Mouse (Mus musculus): ENCODE results near the gene 4932438A13Rik. TPM values are rescaled to one million over a fixed set of nuclear protein-coding genes. Genes with fewer than 3 reads are reported as not detected.

Gene 4932438A13Rik
- 42.6 and 49.7 TPM in 2 replicates for total RNA-seq (2021)
- long read RNA-seq, experiment 1, partial matches to known transcripts, result 2 of 4 reads
- long read RNA-seq, experiment 1, other reads (novel, unspliced or antisense), result 2 of 4 reads
- long read RNA-seq, experiment 2, partial matches to known transcripts, result 4 of 5 reads
- long read RNA-seq, experiment 2, other reads (novel, unspliced or antisense), result 0 of 5 reads

- DNase-seq, result peak; percentile 99
Observed at GRCm38 (mm10) chr3:36862721-36863275, at the start of gene 4932438A13Rik. TSS of gene 4932438A13Rik (plus strand) at chr3:36863104.

- DNase-seq, result no peak
Observed at GRCm38 (mm10) chr3:36816633-36817032, 46.3 kb upstream of the 4932438A13Rik start.

GRCm38 (mm10) chr3:36819402-36819801 is 43.5 kb upstream of the 4932438A13Rik start:
- DNase-seq, result no peak

- no peak for DNase-seq
Observed at GRCm38 (mm10) chr3:36821037-36821436, 41.9 kb upstream of the 4932438A13Rik start.

- no peak for DNase-seq
Observed at GRCm38 (mm10) chr3:36825098-36825497, 37.8 kb upstream of the 4932438A13Rik start.

GRCm38 (mm10) chr3:36825554-36825953 is 37.4 kb upstream of the 4932438A13Rik start:
- no peak for DNase-seq

- DNase-seq, result no peak
Observed at GRCm38 (mm10) chr3:36827274-36828025, 35.5 kb upstream of the 4932438A13Rik start.

- DNase-seq, result no peak
Observed at GRCm38 (mm10) chr3:36830218-36830617, 32.7 kb upstream of the 4932438A13Rik start.

- DNase-seq, result no peak
Observed at GRCm38 (mm10) chr3:36834426-36834825, 28.5 kb upstream of the 4932438A13Rik start.

GRCm38 (mm10) chr3:36834832-36835231 is 28.1 kb upstream of the 4932438A13Rik start:
- no peak for DNase-seq

- peak; percentile 35 for DNase-seq
Observed at GRCm38 (mm10) chr3:36835525-36836203, 27.2 kb upstream of the 4932438A13Rik start.

GRCm38 (mm10) chr3:36836833-36837232 is 26.1 kb upstream of the 4932438A13Rik start:
- no peak for DNase-seq

GRCm38 (mm10) chr3:36840650-36841555 is 22.0 kb upstream of the 4932438A13Rik start:
- peak; percentile 79 for DNase-seq

GRCm38 (mm10) chr3:36853733-36854440 is 9.0 kb upstream of the 4932438A13Rik start:
- no peak for DNase-seq

- no peak for DNase-seq
Observed at GRCm38 (mm10) chr3:36861411-36862410, 1.2 kb upstream of the 4932438A13Rik start.

- DNase-seq, result no peak
Observed at GRCm38 (mm10) chr3:36863427-36863826, 523 bp downstream of the 4932438A13Rik start.

- no peak for DNase-seq
Observed at GRCm38 (mm10) chr3:36863881-36864280, 977 bp downstream of the 4932438A13Rik start.

- no peak for DNase-seq
Observed at GRCm38 (mm10) chr3:36864466-36864865, 1.6 kb downstream of the 4932438A13Rik start.

- no peak for DNase-seq
Observed at GRCm38 (mm10) chr3:36905372-36905771, 42.5 kb downstream of the 4932438A13Rik start.

GRCm38 (mm10) chr3:36917832-36918231 is 54.9 kb downstream of the 4932438A13Rik start:
- DNase-seq, result no peak

Data from adrenal gland, postnatal 14 days (tissue).